21 mouse cellular contexts compared by ENCODE assay signal in the genomic region with DNA sequence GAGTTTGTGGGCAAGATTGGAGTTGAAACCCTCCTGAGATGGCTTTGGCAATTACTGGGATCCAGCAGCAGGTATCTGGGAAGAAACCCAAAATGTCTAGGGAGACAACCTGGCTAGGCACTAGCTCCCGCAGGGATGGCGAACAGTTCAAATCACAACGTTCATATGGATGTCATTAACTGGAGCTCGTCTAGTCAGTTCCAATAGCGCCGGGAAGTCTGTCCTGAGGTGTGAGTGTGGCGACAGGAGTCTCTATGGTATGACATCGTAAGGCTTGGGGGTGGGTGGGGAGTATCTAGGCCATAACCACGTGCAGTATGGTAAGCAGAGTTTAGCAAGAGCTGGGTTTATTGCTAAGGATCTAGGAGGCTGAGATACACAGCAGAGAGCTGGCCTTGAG. TPM values are rescaled to one million over a fixed set of nuclear protein-coding genes. Genes with fewer than 3 reads are reported as not detected.
DNase-seq lines count a peak whose midpoint lies in the region; ATAC-seq and TF ChIP-seq lines count a peak whose summit lies in the region.
"Had no signal": no experiment of that assay in that cellular context is flagged by ENCODE, and none has a peak within 500 bp of the region (broad histone marks: within the 10 kb centered on the region; RNA-seq: fewer than 3 reads in every experiment).

No protein-coding gene starts in this region.

- TF ChIP-seq POLR2A in limb, embryonic 14.5 days (IDR thresholded peaks at IDR 0.05; ENCODE audit: borderline replicate concordance, extremely low read depth, insufficient read depth, insufficient read length), result no peak

- peak; percentile 29 for DNase-seq in embryo, embryonic 11 days
- no peak for DNase-seq in embryo, embryonic 10.5 days (ENCODE audit: low spot score)
- DNase-seq in cerebellum, adult 9-11 months, result peak; percentile 75
- DNase-seq in embryonic facial prominence, embryonic 14.5 days (ENCODE audit: low spot score), result peak; percentile 48
- peak; percentile 39 for DNase-seq in limb, embryonic 14.5 days (ENCODE audit: low spot score)
- DNase-seq in spleen, postnatal 14 days (ENCODE audit: low spot score in 2 of 2), result no peak
- DNase-seq in frontal cortex, postnatal 10 days (ENCODE audit: low spot score in 2 of 2), result no peak
- DNase-seq: forebrain, postnatal 0 days; gastrocnemius, postnatal 36 days; heart, postnatal 10 days; right cerebral cortex, postnatal 25 days; thymus, postnatal 36 days had no signal

- no peak overlapping the region for H3K4me3 ChIP-seq in embryonic facial prominence, embryonic 14.5 days (ENCODE audit: low read depth, low read length)
- H3K4me3 ChIP-seq in limb, embryonic 14.5 days (replicated peaks; ENCODE audit: low read length), result no peak overlapping the region
- H3K4me3 ChIP-seq: erythroblast, embryonic 14.5 days; heart, embryonic 10.5 days; hindbrain, embryonic 15.5 days; liver, embryonic 12.5 days; lung, embryonic 15.5 days; midbrain, embryonic 12.5 days had no signal

- H3K9ac ChIP-seq in embryonic facial prominence, embryonic 14.5 days (ENCODE audit: low read depth, low read length), result no peak overlapping the region
- no peak overlapping the region for H3K9ac ChIP-seq in limb, embryonic 14.5 days (ENCODE audit: low read depth, low read length, severe bottlenecking)
- H3K9ac ChIP-seq: forebrain, postnatal 0 days; hindbrain, embryonic 15.5 days; liver, embryonic 12.5 days; lung, embryonic 15.5 days; midbrain, embryonic 12.5 days had no signal

- no peaks in the 10 kb centered on the region for H3K9me3 ChIP-seq in embryonic facial prominence, embryonic 14.5 days (ENCODE audit: control insufficient read depth, low read length)
- H3K9me3 ChIP-seq in limb, embryonic 14.5 days (ENCODE audit: control insufficient read depth, low read length), result peaks cover 3% of the 10 kb centered on the region; the same call in 1 of the 2 replicates
- H3K9me3 ChIP-seq: heart, embryonic 10.5 days; hindbrain, embryonic 15.5 days; liver, embryonic 12.5 days; lung, embryonic 15.5 days; midbrain, embryonic 12.5 days had no signal

- ATAC-seq in embryonic facial prominence, embryonic 14.5 days (ENCODE audit: low read depth), result peak; percentile 84
- ATAC-seq in limb, embryonic 14.5 days (ENCODE audit: low FRiP score, low read depth), result peak; percentile 63; the same call in 1 of the 2 replicates
- ATAC-seq in frontal cortex, adult (ENCODE audit: low TSS enrichment), result no peak
- ATAC-seq: forebrain, postnatal 0 days; intestine, postnatal 0 days; liver, embryonic 12.5 days had no signal

- no peaks in the 10 kb centered on the region for H3K27me3 ChIP-seq in embryonic facial prominence, embryonic 14.5 days (replicated peaks; ENCODE audit: control insufficient read depth, insufficient read depth, low read length)
- no peaks in the 10 kb centered on the region for H3K27me3 ChIP-seq in limb, embryonic 14.5 days (ENCODE audit: control insufficient read depth, insufficient read depth, low read length)
- H3K27me3 ChIP-seq: hindbrain, embryonic 15.5 days; liver, embryonic 12.5 days; lung, embryonic 15.5 days; midbrain, embryonic 12.5 days had no signal

- H3K27ac ChIP-seq in embryonic facial prominence, embryonic 14.5 days (replicated peaks; ENCODE audit: low read depth, low read length), result no peak overlapping the region
- H3K27ac ChIP-seq in limb, embryonic 14.5 days (replicated peaks; ENCODE audit: low read depth, low read length), result peak overlapping the region; percentile 35; the same call in 1 of the 2 replicates
- H3K27ac ChIP-seq: hindbrain, embryonic 15.5 days; liver, embryonic 12.5 days; lung, embryonic 15.5 days; macrophage; midbrain, embryonic 12.5 days had no signal

- 0 out of 2 replicates have a peak, but pooled peaks cover 20% of the 10 kb centered on the region for H3K36me3 ChIP-seq in embryonic facial prominence, embryonic 14.5 days (ENCODE audit: control insufficient read depth, insufficient read depth, low read length)
- H3K36me3 ChIP-seq in limb, embryonic 14.5 days (ENCODE audit: control insufficient read depth, insufficient read depth, low read length), result no peaks in the 10 kb centered on the region

- H3K4me1 ChIP-seq in embryonic facial prominence, embryonic 14.5 days (ENCODE audit: control insufficient read depth, insufficient read depth, low read length), result no peaks in the 10 kb centered on the region
- H3K4me1 ChIP-seq in limb, embryonic 14.5 days (ENCODE audit: control insufficient read depth, insufficient read depth, low read length), result peaks cover 19% of the 10 kb centered on the region

- WGBS in embryonic facial prominence, embryonic 14.5 days, result 32% methylated on average over 9 of the region's 9 CpGs
- 23% methylated on average over 9 of the region's 9 CpGs for WGBS in limb, embryonic 14.5 days

- H3K4me2 ChIP-seq in embryonic facial prominence, embryonic 14.5 days (ENCODE audit: low read depth, low read length), result no peak overlapping the region
- H3K4me2 ChIP-seq in limb, embryonic 14.5 days (replicated peaks; ENCODE audit: low read depth, low read length, severe bottlenecking), result no peak overlapping the region
- H3K4me2 ChIP-seq: hindbrain, embryonic 15.5 days; liver, embryonic 12.5 days; lung, embryonic 15.5 days; midbrain, embryonic 12.5 days had no signal

RNA-seq across cellular contexts. Expression of gene Nln, which starts 46.4 kb away (rescaled TPM):
- 20.2 and 21.5 TPM in 2 replicates for polyA plus RNA-seq in embryonic facial prominence, embryonic 14.5 days (2014; fragmentation: Nextera tagmentation; extraction: Ambion mirVana)
- 7.6 and 9.8 TPM in 2 replicates for polyA plus RNA-seq in limb, embryonic 14.5 days (2012; rRNA removed)
- 16.6 and 17.3 TPM in 2 replicates for polyA plus RNA-seq in limb, embryonic 14.5 days (2014; fragmentation: Nextera tagmentation; extraction: Ambion mirVana)

RNA-seq across cellular contexts. Expression of gene Sgtb, which starts 46.5 kb away (rescaled TPM):
- polyA plus RNA-seq in embryonic facial prominence, embryonic 14.5 days (2014; fragmentation: Nextera tagmentation; extraction: Ambion mirVana), result 8.0 and 8.9 TPM in 2 replicates
- 4.9 and 5.9 TPM in 2 replicates for polyA plus RNA-seq in limb, embryonic 14.5 days (2012; rRNA removed)
- polyA plus RNA-seq in limb, embryonic 14.5 days (2014; fragmentation: Nextera tagmentation; extraction: Ambion mirVana), result 7.3 and 7.5 TPM in 2 replicates
- polyA plus RNA-seq: erythroblast, embryonic 14.5 days had no signal

Comparison
In these comparisons a context has a peak if more than half of its experiments do, and no peak if none do; other contexts are left out.
1. DNase-seq: peak in embryo, embryonic 11 days (single experiment), cerebellum, adult 9-11 months (single experiment), embryonic facial prominence, embryonic 14.5 days (single experiment) and limb, embryonic 14.5 days (single experiment); none in embryo, embryonic 10.5 days (single experiment), spleen, postnatal 14 days (0 of 2) and frontal cortex, postnatal 10 days (0 of 2).